Mouse (Mus musculus): ENCODE measurements around the gene St3gal6.

DNA sequence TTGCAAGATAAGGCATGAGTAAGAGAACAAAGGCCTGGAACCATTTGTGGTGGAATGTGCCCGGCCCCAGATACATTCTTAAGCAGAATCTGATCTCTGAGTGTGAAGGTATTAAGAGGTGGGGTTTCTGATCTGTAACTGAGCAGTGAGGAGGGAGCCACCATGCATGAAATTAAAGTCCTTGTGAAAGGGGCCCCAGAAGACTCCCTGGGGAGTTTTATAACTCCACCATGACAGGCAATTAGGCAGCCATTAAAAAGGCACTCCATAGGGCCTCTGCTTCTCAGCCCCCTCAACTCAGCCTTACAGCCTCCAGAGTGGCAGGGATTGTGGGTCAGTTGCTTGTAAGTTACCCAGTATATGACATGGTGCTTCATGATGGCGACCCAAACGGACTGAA is 8.5 kb upstream of the St3gal6 start:
- no peak for TF ChIP-seq CTCF (IDR thresholded peaks at IDR 0.05; ENCODE audit: low read depth)
- no peak for TF ChIP-seq EP300 (IDR thresholded peaks at IDR 0.05; ENCODE audit: low read depth)
